Mouse (Mus musculus) bone marrow, adult 2 months (tissue): ENCODE results near the gene Zscan25.

Experiments used
- CTCF ChIP-seq: fragments of 200-500 bp; IDR thresholded peaks from 2 replicates; pipeline ENCODE4 v1.5.1; 2011; ENCODE audit warnings: low read length, control low read depth; ENCODE audit not compliant: control insufficient read depth, insufficient read depth
- POLR2A ChIP-seq: fragments of 200-500 bp; IDR thresholded peaks from 2 replicates; pipeline ENCODE4 v1.6.1; 2011; ENCODE audit warnings: low read depth, mild to moderate bottlenecking, control low read depth, low read length, borderline replicate concordance; ENCODE audit not compliant: control insufficient read depth

- TF ChIP-seq CTCF (no peak), POLR2A (no peak)
Observed at GRCm38 (mm10) chr5:145313845-145314244, 33.5 kb downstream of the Zscan25 start.
